Mouse (Mus musculus): Measurements from ENCODE around the gene Dgkg. TPM values are rescaled to one million over a fixed set of nuclear protein-coding genes. Genes with fewer than 3 reads are reported as not detected.

Dgkg gene
- polyA plus RNA-seq, 1 experiment from 2014 or later, result 0.47 TPM

GRCm38 (mm10) chr16:22598741-22599140 lies 58.3 kb downstream of the Dgkg start:
- H3K9me3 ChIP-seq (ENCODE audit: control insufficient read depth, low read length), result no peaks in the 10 kb centered on the region
- 87% methylated on average over 6 of the region's 6 CpGs for WGBS
- no peak overlapping the region for H3K27ac ChIP-seq (ENCODE audit: low read depth, low read length)
- H3K4me3 ChIP-seq (ENCODE audit: low read depth, low read length), result no peak overlapping the region
- H3K4me1 ChIP-seq (replicated peaks; ENCODE audit: control insufficient read depth, insufficient read depth, low read length), result no peaks in the 10 kb centered on the region
- H3K4me2 ChIP-seq (ENCODE audit: low read depth, low read length, severe bottlenecking), result no peak overlapping the region
- H3K36me3 ChIP-seq (ENCODE audit: control insufficient read depth, insufficient read depth, low read length), result no peaks in the 10 kb centered on the region
- no peak overlapping the region for H3K9ac ChIP-seq (ENCODE audit: low read length)
- ATAC-seq (replicated peaks; ENCODE audit: low FRiP score) (no peak), DNase-seq (ENCODE audit: low spot score) (no peak)
- H3K27me3 ChIP-seq (ENCODE audit: control insufficient read depth, insufficient read depth, low read length), result no peaks in the 10 kb centered on the region

GRCm38 (mm10) chr16:22596394-22596793 lies 60.6 kb downstream of the Dgkg start:
- Histone ChIP-seq H3K9ac (ENCODE audit: low read length) (no peak overlapping the region), H3K4me1 (replicated peaks; ENCODE audit: control insufficient read depth, insufficient read depth, low read length) (no peaks in the 10 kb centered on the region), H3K4me3 (ENCODE audit: low read depth, low read length) (no peak overlapping the region), H3K27ac (ENCODE audit: low read depth, low read length) (no peak overlapping the region), H3K27me3 (ENCODE audit: control insufficient read depth, insufficient read depth, low read length) (no peaks in the 10 kb centered on the region), H3K9me3 (ENCODE audit: control insufficient read depth, low read length) (no peaks in the 10 kb centered on the region), H3K4me2 (ENCODE audit: low read depth, low read length, severe bottlenecking) (no peak overlapping the region), H3K36me3 (ENCODE audit: control insufficient read depth, insufficient read depth, low read length) (no peaks in the 10 kb centered on the region)
- DNase-seq (ENCODE audit: low spot score) (no peak), ATAC-seq (replicated peaks; ENCODE audit: low FRiP score) (no peak)
- 87% methylated on average over 1 of the region's 1 CpGs for WGBS

- H3K4me1 ChIP-seq (replicated peaks; ENCODE audit: control insufficient read depth, insufficient read depth, low read length), result no peaks in the 10 kb centered on the region
- no peak for ATAC-seq (replicated peaks; ENCODE audit: low FRiP score)
- WGBS, result 93% methylated on average over 2 of the region's 2 CpGs
- H3K4me2 ChIP-seq (ENCODE audit: low read depth, low read length, severe bottlenecking), result no peak overlapping the region
- no peak for DNase-seq (ENCODE audit: low spot score)
- H3K9ac ChIP-seq (ENCODE audit: low read length), result no peak overlapping the region
- H3K9me3 ChIP-seq (ENCODE audit: control insufficient read depth, low read length), result no peaks in the 10 kb centered on the region
- no peak overlapping the region for H3K4me3 ChIP-seq (ENCODE audit: low read depth, low read length)
- H3K27me3 ChIP-seq (ENCODE audit: control insufficient read depth, insufficient read depth, low read length), result no peaks in the 10 kb centered on the region
- no peak overlapping the region for H3K27ac ChIP-seq (ENCODE audit: low read depth, low read length)
- no peaks in the 10 kb centered on the region for H3K36me3 ChIP-seq (ENCODE audit: control insufficient read depth, insufficient read depth, low read length)
These were observed 63.1 kb downstream of the Dgkg start for GRCm38 (mm10) chr16:22593907-22594306.

- Histone ChIP-seq H3K9ac (ENCODE audit: low read length) (no peak overlapping the region), H3K4me2 (ENCODE audit: low read depth, low read length, severe bottlenecking) (no peak overlapping the region), H3K4me3 (ENCODE audit: low read depth, low read length) (no peak overlapping the region), H3K9me3 (ENCODE audit: control insufficient read depth, low read length) (no peaks in the 10 kb centered on the region), H3K27me3 (ENCODE audit: control insufficient read depth, insufficient read depth, low read length) (no peaks in the 10 kb centered on the region), H3K4me1 (replicated peaks; ENCODE audit: control insufficient read depth, insufficient read depth, low read length) (no peaks in the 10 kb centered on the region), H3K27ac (ENCODE audit: low read depth, low read length) (no peak overlapping the region), H3K36me3 (ENCODE audit: control insufficient read depth, insufficient read depth, low read length) (no peaks in the 10 kb centered on the region)
- DNase-seq (ENCODE audit: low spot score), result no peak
- no peak for ATAC-seq (replicated peaks; ENCODE audit: low FRiP score)
- WGBS, result 80% methylated on average over 5 of the region's 5 CpGs
These were observed 67.4 kb downstream of the Dgkg start for GRCm38 (mm10) chr16:22589619-22590018.

GRCm38 (mm10) chr16:22586151-22586836 lies 70.7 kb downstream of the Dgkg start:
- Histone ChIP-seq H3K9ac (ENCODE audit: low read length) (no peak overlapping the region), H3K9me3 (ENCODE audit: control insufficient read depth, low read length) (no peaks in the 10 kb centered on the region), H3K27ac (ENCODE audit: low read depth, low read length) (no peak overlapping the region), H3K27me3 (ENCODE audit: control insufficient read depth, insufficient read depth, low read length) (no peaks in the 10 kb centered on the region), H3K4me3 (ENCODE audit: low read depth, low read length) (no peak overlapping the region), H3K4me2 (ENCODE audit: low read depth, low read length, severe bottlenecking) (no peak overlapping the region), H3K4me1 (replicated peaks; ENCODE audit: control insufficient read depth, insufficient read depth, low read length) (peaks cover 3% of the 10 kb centered on the region; the same call in 1 of the 2 replicates), H3K36me3 (ENCODE audit: control insufficient read depth, insufficient read depth, low read length) (no peaks in the 10 kb centered on the region)
- WGBS, result 84% methylated on average over 11 of the region's 11 CpGs
- no peak for ATAC-seq (replicated peaks; ENCODE audit: low FRiP score)
- DNase-seq (ENCODE audit: low spot score), result no peak

- Histone ChIP-seq H3K9me3 (ENCODE audit: control insufficient read depth, low read length) (no peaks in the 10 kb centered on the region), H3K27ac (ENCODE audit: low read depth, low read length) (no peak overlapping the region), H3K27me3 (ENCODE audit: control insufficient read depth, insufficient read depth, low read length) (no peaks in the 10 kb centered on the region), H3K36me3 (ENCODE audit: control insufficient read depth, insufficient read depth, low read length) (no peaks in the 10 kb centered on the region), H3K9ac (ENCODE audit: low read length) (no peak overlapping the region), H3K4me2 (ENCODE audit: low read depth, low read length, severe bottlenecking) (no peak overlapping the region), H3K4me3 (ENCODE audit: low read depth, low read length) (no peak overlapping the region), H3K4me1 (replicated peaks; ENCODE audit: control insufficient read depth, insufficient read depth, low read length) (peaks cover 3% of the 10 kb centered on the region; the same call in 1 of the 2 replicates)
- ATAC-seq (replicated peaks; ENCODE audit: low FRiP score) (no peak), DNase-seq (ENCODE audit: low spot score) (no peak)
- WGBS, result 88% methylated on average over 3 of the region's 3 CpGs
These were observed 71.5 kb downstream of the Dgkg start for GRCm38 (mm10) chr16:22585523-22585922.

GRCm38 (mm10) chr16:22583401-22583800 lies 73.6 kb downstream of the Dgkg start:
- no peak overlapping the region for H3K4me2 ChIP-seq (ENCODE audit: low read depth, low read length, severe bottlenecking)
- 43% methylated on average over 2 of the region's 2 CpGs for WGBS
- DNase-seq (ENCODE audit: low spot score) (no peak), ATAC-seq (replicated peaks; ENCODE audit: low FRiP score) (no peak)
- H3K36me3 ChIP-seq (ENCODE audit: control insufficient read depth, insufficient read depth, low read length), result no peaks in the 10 kb centered on the region
- H3K9ac ChIP-seq (ENCODE audit: low read length), result no peak overlapping the region
- no peak overlapping the region for H3K27ac ChIP-seq (ENCODE audit: low read depth, low read length)
- H3K9me3 ChIP-seq (ENCODE audit: control insufficient read depth, low read length), result no peaks in the 10 kb centered on the region
- peaks cover 3% of the 10 kb centered on the region; the same call in 1 of the 2 replicates for H3K4me1 ChIP-seq (replicated peaks; ENCODE audit: control insufficient read depth, insufficient read depth, low read length)
- no peaks in the 10 kb centered on the region for H3K27me3 ChIP-seq (ENCODE audit: control insufficient read depth, insufficient read depth, low read length)
- H3K4me3 ChIP-seq (ENCODE audit: low read depth, low read length), result no peak overlapping the region

- Histone ChIP-seq H3K27ac (ENCODE audit: low read depth, low read length) (no peak overlapping the region), H3K9me3 (ENCODE audit: control insufficient read depth, low read length) (no peaks in the 10 kb centered on the region), H3K36me3 (ENCODE audit: control insufficient read depth, insufficient read depth, low read length) (no peaks in the 10 kb centered on the region), H3K4me2 (ENCODE audit: low read depth, low read length, severe bottlenecking) (no peak overlapping the region), H3K27me3 (ENCODE audit: control insufficient read depth, insufficient read depth, low read length) (no peaks in the 10 kb centered on the region), H3K4me1 (replicated peaks; ENCODE audit: control insufficient read depth, insufficient read depth, low read length) (peaks cover 3% of the 10 kb centered on the region; the same call in 1 of the 2 replicates), H3K4me3 (ENCODE audit: low read depth, low read length) (no peak overlapping the region), H3K9ac (ENCODE audit: low read length) (no peak overlapping the region)
- DNase-seq (ENCODE audit: low spot score), result no peak
- ATAC-seq (replicated peaks; ENCODE audit: low FRiP score), result no peak
- WGBS, result 76% methylated on average over 11 of the region's 11 CpGs
These were observed 74.7 kb downstream of the Dgkg start for GRCm38 (mm10) chr16:22582173-22582929.
